Mouse (Mus musculus): ENCODE results near the gene Mast4.

Mast4 gene

DNA sequence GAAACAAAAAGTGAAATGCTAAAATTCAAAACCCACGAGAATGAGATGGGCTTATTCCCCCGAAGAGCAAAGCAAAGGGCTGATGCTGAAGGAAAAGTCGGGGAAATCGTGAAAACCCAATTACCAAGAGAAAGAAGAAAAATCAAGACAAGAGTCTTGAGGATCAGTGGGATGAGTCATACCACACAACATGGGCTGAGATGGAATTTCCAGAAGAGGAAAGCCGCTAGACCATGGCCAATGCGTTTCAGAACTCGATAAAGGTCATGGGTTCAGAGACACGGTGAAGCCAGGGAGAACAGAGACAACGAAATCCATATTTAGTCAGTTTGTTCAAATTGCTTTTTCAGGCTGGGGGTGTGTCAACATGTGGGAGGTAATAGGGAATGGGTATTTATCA, 290.6 kb downstream of the Mast4 start:
- no peak for DNase-seq (ENCODE audit: low spot score)

DNA sequence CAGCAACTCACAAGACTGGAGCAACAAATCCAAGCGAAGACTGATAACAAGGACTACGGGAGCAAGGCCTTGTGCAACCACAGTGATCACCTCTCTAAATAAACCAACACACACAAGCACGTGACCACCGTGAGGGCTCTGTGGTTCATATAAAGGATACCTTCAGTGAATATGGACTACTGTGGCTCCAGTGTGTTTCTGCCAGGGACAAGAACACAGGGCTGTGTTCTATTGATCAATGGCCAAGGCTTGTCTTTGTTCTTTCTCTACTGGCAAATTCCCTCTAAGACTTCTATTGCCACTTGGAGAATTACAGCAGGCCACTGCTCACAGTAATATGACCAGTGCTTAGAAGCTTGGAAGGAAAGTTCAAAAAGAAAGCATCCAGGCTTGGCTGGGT, 291.3 kb downstream of the Mast4 start:
- no peak for DNase-seq (ENCODE audit: low spot score)

DNA sequence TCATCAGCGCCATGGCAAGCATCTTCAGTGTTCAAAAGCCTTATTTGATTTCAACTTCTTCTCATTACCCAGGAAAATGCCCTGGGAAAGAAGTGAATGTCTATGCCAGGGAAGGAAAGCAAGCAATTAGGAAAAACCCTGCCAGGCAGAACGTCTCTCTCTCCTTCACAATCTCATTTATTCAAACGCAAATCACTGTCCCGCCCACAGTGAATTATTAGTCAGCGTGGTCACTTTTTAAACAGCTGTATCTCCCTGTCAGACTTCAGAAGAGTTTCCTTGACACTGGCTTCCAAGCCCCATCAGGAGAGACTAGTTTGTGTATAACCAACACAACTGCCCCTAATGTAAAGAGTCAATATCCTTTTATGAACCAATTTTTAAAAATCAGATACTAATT, 296.8 kb downstream of the Mast4 start:
- DNase-seq (ENCODE audit: low spot score): no peak

- DNase-seq (ENCODE audit: low spot score): no peak
Measured at GRCm38 (mm10) chr13:103029377-103029776, 304.9 kb downstream of the Mast4 start.

DNA sequence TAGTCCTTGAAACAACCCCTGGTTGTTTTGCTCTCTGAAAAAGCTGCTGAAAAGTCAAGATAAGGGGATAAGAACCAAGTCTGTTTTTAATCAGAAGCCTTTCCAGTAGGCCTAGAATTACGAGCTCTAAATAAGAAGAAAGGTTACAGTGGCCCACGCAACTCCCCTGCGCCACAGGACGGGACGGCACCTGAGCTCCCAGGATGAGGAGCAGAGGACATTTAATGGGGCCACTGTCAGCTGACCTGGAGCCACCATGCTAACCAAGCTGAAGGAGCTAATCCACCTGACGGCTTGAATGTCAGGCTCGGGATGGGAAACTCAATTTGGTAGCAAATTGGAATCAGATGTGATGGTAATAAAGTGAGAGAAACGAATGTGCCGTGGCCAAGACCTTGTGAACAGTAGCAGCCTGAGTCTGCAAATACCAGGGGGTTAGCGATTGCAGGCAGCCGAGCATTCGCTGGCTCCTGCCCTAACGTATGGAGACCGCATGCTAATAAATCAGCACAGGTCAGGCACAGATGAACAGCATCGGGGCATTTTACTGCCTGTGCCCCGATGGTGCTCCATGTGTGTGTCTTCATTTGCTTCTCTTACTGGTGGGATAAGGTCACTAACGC, 306.7 kb downstream of the Mast4 start:
- DNase-seq (ENCODE audit: low spot score): no peak

DNA sequence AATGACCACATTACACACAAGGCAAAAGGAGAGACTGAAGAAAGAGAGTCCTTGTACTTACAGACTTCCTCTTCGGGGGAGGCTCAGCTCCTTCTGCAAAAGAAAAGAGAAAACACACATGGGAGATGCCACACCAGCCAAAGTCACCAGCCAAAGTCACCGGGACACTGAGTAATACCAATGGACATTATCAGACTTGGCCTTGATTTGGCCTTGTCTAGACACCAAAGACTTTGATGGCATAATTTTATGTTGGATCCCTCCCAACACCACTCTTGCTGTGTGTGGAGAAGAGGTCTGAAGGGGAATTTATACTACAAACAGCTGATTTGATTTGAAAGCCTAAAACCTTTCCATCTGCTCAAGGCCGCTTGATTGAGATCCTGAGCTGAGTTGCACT, 308.8 kb downstream of the Mast4 start:
- no peak for DNase-seq (ENCODE audit: low spot score)

- no peak for DNase-seq (ENCODE audit: low spot score)
Measured at GRCm38 (mm10) chr13:103018481-103018880, 315.8 kb downstream of the Mast4 start.

GRCm38 (mm10) chr13:103017661-103018060, 316.6 kb downstream of the Mast4 start:
- DNase-seq (ENCODE audit: low spot score): no peak

- DNase-seq (ENCODE audit: low spot score): no peak
Measured at GRCm38 (mm10) chr13:103015131-103015750, 319.1 kb downstream of the Mast4 start.

- DNase-seq (ENCODE audit: low spot score): no peak
Measured at GRCm38 (mm10) chr13:103014631-103015030, 319.7 kb downstream of the Mast4 start.

- DNase-seq (ENCODE audit: low spot score): no peak
Measured at GRCm38 (mm10) chr13:103014222-103014621, 320.1 kb downstream of the Mast4 start.

DNA sequence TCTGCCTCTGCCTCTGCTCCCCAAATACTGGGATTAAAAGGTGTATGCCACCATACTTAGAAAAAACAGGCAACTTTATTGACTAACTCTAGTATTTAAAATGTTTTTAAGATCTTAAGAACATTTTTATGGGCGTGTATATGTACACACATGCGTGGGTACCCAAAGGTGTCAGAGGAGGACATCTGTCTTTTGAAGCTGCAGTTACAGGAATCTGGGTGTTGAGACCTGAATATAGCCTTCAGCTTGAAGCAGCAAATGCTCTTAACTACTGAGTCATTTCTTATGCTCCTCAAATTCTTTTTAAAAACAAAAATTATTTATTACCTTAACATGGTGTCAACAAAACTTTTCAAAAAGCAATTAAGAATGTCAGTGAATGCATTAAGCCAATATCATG, 329.1 kb downstream of the Mast4 start:
- DNase-seq (ENCODE audit: low spot score): no peak

GRCm38 (mm10) chr13:103001831-103002230, 332.5 kb downstream of the Mast4 start:
- no peak for DNase-seq (ENCODE audit: low spot score)

- DNase-seq (ENCODE audit: low spot score): no peak
Measured at GRCm38 (mm10) chr13:103000891-103001290, 333.4 kb downstream of the Mast4 start.

GRCm38 (mm10) chr13:102994098-102994497, 340.2 kb downstream of the Mast4 start:
- DNase-seq (ENCODE audit: low spot score): no peak

DNA sequence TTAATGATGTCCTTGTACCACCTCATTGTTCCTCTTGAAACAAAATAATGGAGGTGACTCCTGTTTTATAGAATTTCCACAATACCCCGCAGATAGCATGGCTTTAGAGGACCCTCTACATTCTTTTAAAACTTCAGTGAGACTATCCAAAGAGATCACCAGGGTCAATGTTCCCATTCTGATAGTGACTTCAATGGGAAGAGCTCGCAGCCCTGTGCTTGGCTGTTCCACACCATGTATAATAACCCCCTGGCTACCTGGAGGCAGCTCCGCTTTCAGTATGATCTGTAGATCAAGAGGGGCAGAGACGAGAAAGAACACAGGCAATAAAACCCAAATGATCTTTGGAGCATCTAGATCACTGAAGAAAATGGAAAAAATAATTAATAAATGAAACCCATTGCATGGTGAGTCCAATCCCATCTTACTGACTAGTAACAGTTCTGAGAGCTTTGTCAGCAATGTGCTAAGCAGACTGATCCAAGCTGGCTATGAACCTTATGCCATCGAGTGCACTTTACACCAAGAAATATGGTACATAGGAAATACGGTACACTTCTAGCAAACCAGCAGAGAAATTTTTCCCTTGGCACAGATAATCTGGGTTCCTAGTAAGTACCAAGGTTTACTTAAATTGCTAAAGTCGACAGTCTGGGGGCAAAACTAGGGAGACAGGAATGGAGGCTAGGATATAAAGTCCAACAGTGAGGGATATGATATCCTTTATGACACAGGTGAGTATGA, 341.4 kb downstream of the Mast4 start:
- no peak for DNase-seq (ENCODE audit: low spot score)

DNA sequence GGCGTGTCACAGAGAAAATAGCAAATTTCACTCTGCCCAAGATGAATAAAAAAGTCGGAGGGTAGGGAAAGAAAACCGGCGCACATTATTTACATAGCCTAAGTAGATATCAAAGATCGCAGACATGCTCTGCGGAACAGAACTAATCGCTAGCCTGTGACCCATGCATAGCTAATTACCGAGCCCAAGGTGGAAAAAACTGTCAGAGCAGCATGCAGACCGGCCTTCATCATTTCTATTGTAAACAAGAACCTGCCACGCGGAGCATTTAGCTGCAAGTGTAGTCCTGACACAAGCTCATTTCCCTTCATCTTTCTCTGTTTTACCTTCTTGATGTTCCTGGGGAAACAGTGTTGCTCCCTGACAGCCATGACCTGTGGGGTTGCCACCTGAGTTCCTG, 342.4 kb downstream of the Mast4 start:
- DNase-seq (ENCODE audit: low spot score): no peak

DNA sequence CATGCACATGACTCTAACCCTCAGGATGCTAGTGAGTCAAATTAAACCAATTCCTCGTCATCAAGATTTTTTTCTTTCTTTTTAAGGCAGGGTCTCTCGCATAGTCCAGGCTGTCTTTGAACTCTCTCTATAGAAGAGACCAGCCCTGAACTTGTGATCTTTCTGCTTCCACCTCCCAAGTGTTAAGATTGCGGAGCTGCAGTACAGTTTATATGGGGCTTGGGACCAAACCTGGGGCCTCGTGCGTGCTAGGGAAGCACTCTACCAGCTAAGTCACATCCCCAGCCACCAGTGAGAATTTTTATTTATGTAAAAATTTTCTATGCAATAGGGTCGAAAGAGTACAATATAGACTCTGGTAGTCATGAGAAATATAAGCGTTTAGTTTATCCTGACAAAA, 343.1 kb downstream of the Mast4 start:
- no peak for DNase-seq (ENCODE audit: low spot score)

- DNase-seq (ENCODE audit: low spot score): no peak
Measured at GRCm38 (mm10) chr13:102990085-102990484, 344.2 kb downstream of the Mast4 start.

DNA sequence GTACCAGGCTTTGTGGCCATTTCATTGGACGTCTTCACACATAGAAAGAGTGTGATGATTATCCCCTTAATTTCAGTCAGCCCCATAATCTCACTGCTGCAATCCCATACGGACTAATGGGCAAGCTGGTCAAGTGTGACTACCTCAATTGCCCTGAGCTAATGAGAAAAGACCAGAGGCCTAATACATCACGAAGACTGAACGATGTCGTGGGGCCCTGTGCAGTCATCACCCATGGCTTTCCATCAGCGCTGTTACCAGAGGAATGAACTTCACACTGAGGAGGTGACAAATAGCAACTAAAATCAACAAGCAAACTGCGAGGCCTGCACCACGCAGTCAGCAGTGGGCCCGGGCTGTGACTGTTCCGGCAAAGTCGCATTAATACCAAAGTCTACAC, 344.7 kb downstream of the Mast4 start:
- DNase-seq (ENCODE audit: low spot score): no peak

DNA sequence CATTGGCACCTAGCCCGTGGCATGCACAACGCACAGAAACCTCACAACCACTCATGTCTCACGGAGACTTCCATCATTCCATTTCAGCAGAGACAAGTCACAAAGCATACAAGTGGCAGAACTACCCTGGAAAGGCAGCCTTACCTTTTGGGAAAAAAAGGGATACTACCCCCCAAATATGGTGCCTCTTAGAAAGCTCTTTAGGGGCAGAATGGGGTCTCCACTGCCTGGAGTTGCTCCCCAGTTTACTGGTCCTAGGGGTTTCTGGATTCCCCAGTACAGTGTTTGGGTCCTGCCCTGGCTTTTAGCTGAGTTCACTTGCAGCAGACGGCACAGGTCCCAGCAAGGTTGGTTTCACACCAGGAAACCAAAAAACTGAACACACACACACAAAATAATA, 345.3 kb downstream of the Mast4 start:
- DNase-seq (ENCODE audit: low spot score): no peak

DNA sequence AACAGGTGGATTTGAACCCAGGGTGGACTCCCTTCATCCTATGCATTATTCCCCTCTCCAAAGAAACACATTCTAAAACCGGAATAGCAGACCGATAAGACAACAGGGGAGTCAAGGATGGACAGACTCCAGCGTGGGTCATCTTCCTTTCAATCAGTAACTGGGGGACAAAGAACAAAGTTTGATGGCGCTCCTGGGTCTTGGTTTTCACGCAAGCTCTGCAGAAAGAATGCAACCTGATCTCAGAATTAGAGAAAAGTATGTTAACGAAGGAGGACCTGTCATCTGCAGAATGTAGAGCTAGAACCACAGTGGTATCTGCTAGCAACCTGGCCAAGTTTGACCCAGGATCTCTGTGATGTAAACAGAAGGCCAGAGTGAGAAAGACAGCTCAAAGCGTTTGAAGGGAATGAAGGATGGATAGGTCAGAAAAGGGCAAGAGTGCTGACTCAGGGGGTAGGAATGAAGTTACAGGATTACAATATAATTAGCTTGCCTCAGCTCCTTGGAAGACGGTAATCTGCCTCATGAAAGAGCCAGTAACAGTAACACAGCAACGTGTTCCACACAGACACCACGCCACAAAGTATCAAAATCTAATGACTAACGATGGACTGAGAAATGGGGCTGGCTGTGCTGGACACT, 345.9 kb downstream of the Mast4 start:
- no peak for DNase-seq (ENCODE audit: low spot score)

DNA sequence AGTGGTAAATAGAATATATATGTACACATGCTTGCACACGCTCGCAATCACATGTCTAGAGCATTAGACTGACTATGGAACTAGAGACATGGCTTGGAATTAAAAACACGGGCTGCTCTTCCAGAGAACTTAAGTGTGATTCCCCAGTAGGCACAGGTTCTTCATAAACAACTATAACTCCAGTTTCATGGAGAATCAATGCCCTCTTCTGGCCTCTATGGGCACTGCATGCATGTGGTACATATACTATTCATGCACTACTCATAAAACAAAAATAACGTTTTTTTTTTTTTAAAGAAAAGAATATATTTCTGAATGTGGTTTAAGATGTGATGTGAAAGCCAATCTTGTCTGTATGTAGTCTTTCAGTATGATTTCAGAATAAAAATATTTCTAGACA, 349.7 kb downstream of the Mast4 start:
- no peak for DNase-seq (ENCODE audit: low spot score)

Data from T-cell, adult 2 months (primary cell).